Mouse (Mus musculus) ES-Bruce4 (cell line): ENCODE measurements around the gene Ctdsp2. TPM values are rescaled to one million over a fixed set of nuclear protein-coding genes. Genes with fewer than 3 reads are reported as not detected.
A peak's percentile ranks its signal among the peaks of the same experiment; 100 is the strongest.

Experiments
- H3K27ac ChIP-seq: 2 replicates; pipeline ENCODE4 v1.5.1; 2012; ENCODE audit warnings: low read length, inconsistent platforms; ENCODE audit not compliant: insufficient read depth
- H3K27me3 ChIP-seq: 2 replicates; pipeline ENCODE4 v1.6.1; 2012; ENCODE audit warnings: mild to moderate bottlenecking, low read length, inconsistent platforms; ENCODE audit not compliant: control insufficient read depth, poor library complexity, insufficient read depth, severe bottlenecking
- H3K36me3 ChIP-seq: 2 replicates; pipeline ENCODE4 v1.6.1; 2012; ENCODE audit warnings: inconsistent platforms, mild to moderate bottlenecking, low read length, moderate library complexity; ENCODE audit not compliant: control insufficient read depth, poor library complexity, insufficient read depth, severe bottlenecking
- H3K4me1 ChIP-seq: one replicate; pipeline ENCODE4 v1.8.1; 2011; ENCODE audit warnings: low read length; ENCODE audit not compliant: control insufficient read depth, insufficient read depth
- H3K4me3 ChIP-seq: 2 replicates; pipeline ENCODE4 v1.5.1; 2011; ENCODE audit warnings: low read depth, mild to moderate bottlenecking, low read length
- H3K9ac ChIP-seq: 2 replicates; pipeline ENCODE4 v1.6.1; 2012; ENCODE audit warnings: low read depth, mild to moderate bottlenecking, inconsistent platforms; ENCODE audit not compliant: poor library complexity, severe bottlenecking
- H3K9me3 ChIP-seq: replicated peaks from 2 replicates; pipeline ENCODE4 v1.6.1; 2012; ENCODE audit warnings: mild to moderate bottlenecking, low read length, inconsistent platforms; ENCODE audit not compliant: control insufficient read depth, poor library complexity, insufficient read depth, severe bottlenecking
- CTCF ChIP-seq: IDR thresholded peaks from one replicate; pipeline ENCODE4 v1.8.1; 2011; ENCODE audit warnings: low read depth, low read length
- EP300 ChIP-seq: IDR thresholded peaks from 2 replicates; pipeline ENCODE4 v1.6.1; 2011; ENCODE audit warnings: low read depth, low read length; ENCODE audit not compliant: insufficient read depth
- POLR2A ChIP-seq: IDR thresholded peaks from one replicate; pipeline ENCODE4 v1.8.1; 2011; ENCODE audit warnings: low read length; ENCODE audit not compliant: insufficient read depth
- polyA plus RNA-seq: library from polyadenylated mRNA; stranded (reverse); fragments of >200 nt; gene quantifications from 2 replicates; pipeline ENCODE4 v1.2.4, GENCODE M21; 2011; ENCODE audit warnings: low read depth; ENCODE audit not compliant: missing spikeins, insufficient read depth, insufficient read length

Ctdsp2 gene
- polyA plus RNA-seq, 1 experiment, result 62.0 TPM

DNA sequence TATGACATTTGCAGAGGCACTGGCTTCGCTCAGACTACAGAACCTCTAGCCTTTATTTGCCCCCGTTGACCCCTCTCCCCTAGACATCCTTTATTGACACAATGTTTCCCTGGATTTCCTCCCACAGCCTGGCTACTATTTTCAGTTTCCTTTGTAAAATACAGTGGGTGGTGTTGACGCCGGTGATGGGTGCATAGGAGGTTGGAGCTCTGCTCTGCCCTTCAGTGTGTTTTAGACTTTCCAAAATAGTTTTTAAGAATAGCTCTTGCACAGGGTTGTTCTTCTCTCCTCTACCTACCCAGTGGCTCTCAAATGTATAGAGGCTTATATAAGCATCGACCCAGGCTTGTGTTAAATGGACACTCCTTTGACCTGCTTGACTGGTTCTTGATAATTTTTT is 28.7 kb upstream of the Ctdsp2 start:
- no peak for TF ChIP-seq EP300
- TF ChIP-seq CTCF, result no peak
- no peak for TF ChIP-seq POLR2A
- Histone ChIP-seq H3K9ac (no peak overlapping the region), H3K9me3 (no peaks in the 10 kb centered on the region), H3K36me3 (no peaks in the 10 kb centered on the region), H3K4me1 (no peaks in the 10 kb centered on the region), H3K4me3 (no peak overlapping the region), H3K27me3 (no peaks in the 10 kb centered on the region), H3K27ac (no peak overlapping the region)

DNA sequence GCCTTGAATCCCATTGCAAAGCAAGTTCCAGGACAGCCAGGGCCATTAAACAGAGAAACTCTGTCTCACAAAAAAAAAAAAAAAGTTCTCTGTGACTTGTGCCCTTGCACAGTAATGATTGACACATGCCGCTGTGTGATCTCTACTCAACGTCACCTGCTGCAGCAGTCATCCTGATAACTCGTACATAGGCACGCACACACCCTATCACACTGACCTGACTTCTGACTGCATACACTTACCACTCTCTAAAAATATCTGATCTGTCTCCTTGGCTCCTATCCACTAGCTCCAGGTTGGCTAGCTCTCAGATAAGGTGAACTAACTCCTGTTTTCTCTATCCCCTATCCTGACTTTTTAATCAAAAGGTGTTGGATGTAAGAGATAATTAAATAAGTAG is 27.9 kb upstream of the Ctdsp2 start:
- TF ChIP-seq POLR2A (no peak), CTCF (no peak), EP300 (no peak)

GRCm38 (mm10) chr10:126952375-126952774 is 26.1 kb upstream of the Ctdsp2 start:
- Histone ChIP-seq H3K4me1 (peaks cover 4% of the 10 kb centered on the region), H3K27me3 (no peaks in the 10 kb centered on the region), H3K9ac (no peak overlapping the region), H3K4me3 (no peak overlapping the region), H3K36me3 (no peaks in the 10 kb centered on the region), H3K9me3 (no peaks in the 10 kb centered on the region), H3K27ac (no peak overlapping the region)
- TF ChIP-seq CTCF (peak; percentile 19), POLR2A (no peak)

More for the DNA sequence above, 27.9 kb upstream of the Ctdsp2 start:
- Histone ChIP-seq H3K27me3 (no peaks in the 10 kb centered on the region), H3K4me1 (no peaks in the 10 kb centered on the region), H3K9ac (no peak overlapping the region), H3K36me3 (no peaks in the 10 kb centered on the region), H3K4me3 (no peak overlapping the region), H3K9me3 (no peaks in the 10 kb centered on the region), H3K27ac (no peak overlapping the region)

- H3K4me3 ChIP-seq, result no peak overlapping the region
- peaks cover 5% of the 10 kb centered on the region for H3K4me1 ChIP-seq
- no peaks in the 10 kb centered on the region for H3K36me3 ChIP-seq
- no peaks in the 10 kb centered on the region for H3K9me3 ChIP-seq
- H3K27ac ChIP-seq, result no peak overlapping the region
- no peaks in the 10 kb centered on the region for H3K27me3 ChIP-seq
- H3K9ac ChIP-seq, result no peak overlapping the region
- TF ChIP-seq EP300 (no peak), POLR2A (no peak), CTCF (no peak)
These were observed 25.5 kb upstream of the Ctdsp2 start for GRCm38 (mm10) chr10:126953029-126953471.

DNA sequence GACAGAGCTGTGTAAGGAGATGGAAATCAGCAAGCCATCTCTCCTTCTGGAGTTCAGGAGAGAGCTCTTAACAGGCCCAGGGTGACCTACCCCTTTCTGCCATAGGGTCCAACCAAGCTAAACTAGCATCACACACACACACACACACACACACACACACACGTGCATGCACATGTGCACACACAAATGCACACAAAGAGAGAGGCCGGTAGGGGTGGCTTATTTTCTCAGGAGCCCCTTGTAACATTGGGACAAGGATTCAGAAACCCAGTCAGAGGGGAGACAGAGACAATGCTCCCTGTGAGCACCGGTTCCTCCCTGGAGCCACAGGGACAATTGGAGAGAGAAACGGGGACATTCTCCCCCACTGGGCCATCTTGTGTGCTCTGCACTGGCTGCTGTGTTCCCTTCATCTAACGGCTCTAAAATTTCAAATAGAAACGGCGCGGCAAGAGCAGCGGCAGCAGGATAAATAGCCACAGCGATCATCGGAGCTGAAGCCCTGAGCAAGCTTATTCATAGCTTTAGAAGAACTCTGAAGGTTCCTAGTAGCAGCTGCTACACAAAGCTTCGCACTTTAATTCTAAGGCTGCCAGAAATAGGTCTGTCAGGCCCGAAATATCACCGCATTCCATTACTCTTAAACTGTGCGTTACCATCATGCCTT is 21.7 kb upstream of the Ctdsp2 start:
- no peaks in the 10 kb centered on the region for H3K27me3 ChIP-seq
- peaks cover 5% of the 10 kb centered on the region for H3K4me1 ChIP-seq
- H3K4me3 ChIP-seq, result no peak overlapping the region
- H3K9ac ChIP-seq, result peak overlapping the region; percentile 15
- TF ChIP-seq EP300 (no peak), POLR2A (no peak), CTCF (no peak)
- no peak overlapping the region for H3K27ac ChIP-seq
- H3K9me3 ChIP-seq, result no peaks in the 10 kb centered on the region
- H3K36me3 ChIP-seq, result no peaks in the 10 kb centered on the region

- Histone ChIP-seq H3K27ac (no peak overlapping the region), H3K9ac (peak overlapping the region; percentile 15), H3K4me3 (peak overlapping the region; percentile 7), H3K27me3 (no peaks in the 10 kb centered on the region), H3K9me3 (no peaks in the 10 kb centered on the region), H3K36me3 (no peaks in the 10 kb centered on the region), H3K4me1 (peaks cover 5% of the 10 kb centered on the region)
- no peak for TF ChIP-seq EP300
- TF ChIP-seq CTCF, result no peak
- TF ChIP-seq POLR2A, result peak; percentile 9
These were observed 21.0 kb upstream of the Ctdsp2 start for GRCm38 (mm10) chr10:126957359-126958107.
